Mouse (Mus musculus) lung, postnatal 36 days (tissue): ENCODE data around the gene Vmn1r204.
"Not testable (repeated sequence)": the region's sequence is repeated elsewhere in the genome, so short reads cannot be mapped to it uniquely, and the experiment has no call there.

Experiments
- DNase-seq: peaks from one replicate; pipeline ENCODE4 v3.0.0; 2022; ENCODE audit warnings: mixed read lengths

Gene Vmn1r204

DNA sequence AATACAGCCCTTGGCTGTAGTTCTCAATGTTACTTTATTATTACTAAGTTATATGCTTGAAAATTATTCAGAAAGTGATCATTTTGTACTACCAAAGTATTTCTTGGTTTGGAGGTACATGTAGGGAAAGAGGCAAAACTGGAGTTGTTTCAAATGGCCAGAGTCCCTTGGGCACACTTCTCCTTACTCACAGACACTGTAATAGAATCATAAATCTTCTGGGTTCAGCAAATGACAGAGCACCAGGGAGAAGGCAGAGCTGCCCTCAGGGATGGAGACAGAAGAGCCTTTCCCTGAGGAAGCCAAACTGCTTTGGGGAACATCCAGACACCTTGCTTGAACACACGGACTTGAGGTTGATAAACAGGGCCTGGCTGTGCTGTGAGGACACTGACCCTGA is at the start of gene Vmn1r204:
Vmn1r204 (plus strand) TSS at position 301 of the 400 bp plus-strand sequence.
- not testable (repeated sequence) for DNase-seq

DNA sequence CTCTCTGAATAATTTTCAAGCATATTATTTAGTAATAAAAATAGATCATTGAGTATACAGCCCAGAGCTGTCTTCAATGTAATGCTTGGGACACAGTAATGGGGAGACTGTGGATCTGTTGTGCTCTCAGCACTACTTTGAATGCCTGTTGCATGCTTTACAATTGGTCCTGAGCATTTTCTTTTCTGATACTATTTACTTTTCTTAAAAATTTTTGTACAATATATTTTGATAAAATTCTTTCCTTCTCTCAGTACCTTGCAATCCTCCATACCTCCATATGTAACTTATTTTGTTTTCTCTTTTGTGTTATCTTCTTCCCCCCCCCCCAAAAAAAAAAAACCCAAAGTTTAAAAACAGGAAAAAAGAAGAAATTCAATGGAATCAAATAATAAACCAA is 47.7 kb upstream of the Vmn1r204 start, which contains the start of gene Vmn1r202:
Vmn1r202 (minus strand) TSS at position 101 of the 400 bp plus-strand sequence.
- DNase-seq: no peak

- DNase-seq: no peak
Observed at GRCm38 (mm10) chr13:22517814-22518213, 35.2 kb upstream of the Vmn1r204 start, which contains the start of gene Vmn1r203. Gene Vmn1r203 (plus strand): TSS chr13:22518114.

- DNase-seq: not testable (repeated sequence)
Observed at GRCm38 (mm10) chr13:22574911-22575310, 21.9 kb downstream of the Vmn1r204 start.

- not testable (repeated sequence) for DNase-seq
Observed at GRCm38 (mm10) chr13:22583336-22583735, 30.3 kb downstream of the Vmn1r204 start.

DNA sequence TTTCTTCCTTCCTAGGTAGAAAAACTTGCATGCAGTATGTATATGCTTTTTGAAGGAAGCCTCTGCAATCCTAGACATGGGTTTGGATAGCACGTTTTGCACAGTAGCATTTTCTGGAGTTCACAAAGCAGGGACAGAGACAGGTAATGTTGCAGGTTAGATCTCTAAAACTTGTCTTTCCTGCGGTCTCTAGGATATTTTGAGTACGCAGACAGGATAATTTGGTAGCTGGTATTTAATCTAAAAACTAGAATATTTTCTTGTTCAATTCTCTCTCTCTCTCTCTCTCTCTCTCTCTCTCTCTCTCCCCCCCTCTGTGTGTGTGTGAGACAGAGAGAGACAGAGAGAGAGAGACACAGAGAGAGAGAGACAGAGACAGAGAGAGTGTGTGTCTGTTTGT is 39.9 kb downstream of the Vmn1r204 start, which contains the start of gene Vmn1r205:
Vmn1r205 (minus strand) TSS at position 101 of the 400 bp plus-strand sequence.
- no peak for DNase-seq
